Mouse (Mus musculus) retina, postnatal 7 days (tissue): ENCODE results near the gene Hddc2.
A peak's percentile ranks its signal among the peaks of the same experiment; 100 is the strongest.

Experiments
- DNase-seq: peaks from one replicate; pipeline ENCODE4 v3.0.0-alpha.2; 2012; ENCODE audit warnings: low read depth, low spot score

Hddc2 gene

GRCm38 (mm10) chr10:31352845-31353427 is 39.8 kb downstream of the Hddc2 start:
- DNase-seq, result no peak

- no peak for DNase-seq
Observed at GRCm38 (mm10) chr10:31354141-31354540, 41.0 kb downstream of the Hddc2 start.

- no peak for DNase-seq
Observed at GRCm38 (mm10) chr10:31354886-31355461, 41.8 kb downstream of the Hddc2 start.

- no peak for DNase-seq
Observed at GRCm38 (mm10) chr10:31359749-31360148, 46.6 kb downstream of the Hddc2 start.

GRCm38 (mm10) chr10:31370200-31370599 is 57.0 kb downstream of the Hddc2 start:
- peak; percentile 2 for DNase-seq
